Mouse (Mus musculus): ENCODE results near the gene Rora.
A peak's percentile ranks its signal among the peaks of the same experiment; 100 is the strongest.

The Rora gene

DNA sequence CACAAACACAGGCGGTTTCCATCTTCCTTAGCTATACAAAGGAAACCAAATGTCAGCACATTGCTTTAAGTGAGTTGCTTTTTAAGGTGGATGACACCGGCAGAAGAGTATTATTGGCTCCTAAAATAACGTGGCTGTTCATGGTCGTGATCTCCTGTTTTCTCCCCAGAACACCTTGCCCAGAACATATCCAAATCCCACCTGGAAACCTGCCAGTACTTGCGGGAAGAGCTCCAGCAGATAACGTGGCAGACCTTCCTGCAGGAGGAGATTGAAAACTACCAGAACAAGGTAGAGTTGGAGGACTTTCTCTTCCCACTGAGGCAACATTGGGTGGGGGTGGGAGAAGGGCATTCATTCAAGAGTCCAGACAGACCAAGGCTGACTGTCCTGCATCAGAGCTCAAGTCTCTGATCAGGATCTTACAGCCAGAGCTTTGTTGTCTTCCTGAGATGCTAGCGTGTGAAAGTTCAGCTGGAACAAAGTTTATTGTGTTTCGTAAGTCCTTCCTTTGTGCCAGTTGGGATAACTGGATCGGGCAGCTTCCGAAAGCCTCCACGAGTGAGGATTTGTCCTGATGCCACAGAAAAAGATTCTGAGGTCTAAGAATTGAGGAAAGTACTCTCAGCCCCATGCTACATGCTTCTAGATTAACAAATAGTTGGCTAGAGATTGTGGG is 717.6 kb downstream of the Rora start:
- DNase-seq, result no peak

DNA sequence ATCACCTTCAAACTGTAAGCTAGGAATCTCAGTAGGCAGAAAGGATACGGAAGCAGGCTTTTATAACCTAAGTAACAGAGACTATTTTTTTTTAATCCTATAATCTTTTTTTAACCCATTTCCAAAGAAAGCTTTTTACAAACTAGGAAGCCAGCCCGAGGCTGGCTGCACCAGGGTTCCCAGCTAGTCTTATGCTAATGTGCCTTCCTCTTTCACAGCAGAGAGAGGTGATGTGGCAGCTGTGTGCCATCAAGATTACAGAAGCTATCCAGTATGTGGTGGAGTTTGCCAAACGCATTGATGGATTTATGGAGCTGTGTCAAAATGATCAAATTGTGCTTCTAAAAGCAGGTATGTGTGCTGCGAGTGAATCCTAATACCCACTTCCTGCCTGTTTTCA is 719.3 kb downstream of the Rora start:
- DNase-seq, result no peak

DNA sequence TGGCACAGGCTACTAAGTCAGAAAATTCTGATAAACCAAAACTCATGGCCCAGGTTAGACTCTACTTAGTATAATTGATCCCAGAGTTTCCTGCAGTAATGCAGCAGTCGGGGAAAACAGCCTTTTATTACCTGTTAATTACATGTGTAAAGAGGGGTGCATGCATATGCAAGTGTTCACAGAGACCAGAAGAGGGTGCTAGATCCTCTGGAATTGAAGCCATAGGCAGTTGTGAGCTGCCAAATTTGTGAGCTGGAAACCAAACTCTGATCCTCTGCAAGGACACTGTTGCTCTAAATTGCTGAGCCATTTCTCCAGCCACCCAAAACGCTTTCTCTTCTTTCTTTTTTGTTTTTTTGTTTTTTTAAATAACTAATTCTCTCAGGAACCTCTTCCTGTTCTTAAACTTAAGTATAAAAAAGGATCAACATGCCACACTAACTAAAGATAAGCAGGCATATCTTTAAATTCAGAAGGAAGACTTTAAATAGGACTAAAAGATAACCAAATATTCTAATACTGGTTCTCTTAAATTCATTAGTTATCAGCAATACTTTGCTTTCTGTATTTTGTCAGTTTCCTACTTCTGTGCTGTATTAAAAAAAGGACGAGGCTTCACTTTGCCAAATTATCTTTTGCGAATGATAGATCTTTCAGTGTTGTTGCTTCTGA is 723.5 kb downstream of the Rora start:
- no peak for DNase-seq

DNA sequence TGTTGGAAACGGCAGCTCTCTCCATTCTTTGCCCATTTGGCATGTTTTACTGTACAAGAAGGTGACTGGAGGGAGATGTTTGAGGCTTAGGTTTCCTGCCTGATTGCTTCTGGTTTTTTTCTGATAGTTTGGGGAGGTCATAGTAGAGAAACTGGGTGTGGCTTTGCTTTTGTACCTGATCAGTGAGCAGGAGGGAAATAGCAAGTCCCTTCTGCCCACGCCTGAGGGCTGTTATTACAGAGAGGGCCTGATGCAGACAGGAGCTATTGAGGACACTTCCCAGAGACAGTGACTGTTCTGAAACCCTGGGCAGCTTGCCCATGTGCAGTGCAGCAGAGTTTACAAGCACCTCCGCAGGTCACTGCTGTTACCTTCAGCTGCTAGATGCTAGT is 724.1 kb downstream of the Rora start:
- no peak for DNase-seq

DNA sequence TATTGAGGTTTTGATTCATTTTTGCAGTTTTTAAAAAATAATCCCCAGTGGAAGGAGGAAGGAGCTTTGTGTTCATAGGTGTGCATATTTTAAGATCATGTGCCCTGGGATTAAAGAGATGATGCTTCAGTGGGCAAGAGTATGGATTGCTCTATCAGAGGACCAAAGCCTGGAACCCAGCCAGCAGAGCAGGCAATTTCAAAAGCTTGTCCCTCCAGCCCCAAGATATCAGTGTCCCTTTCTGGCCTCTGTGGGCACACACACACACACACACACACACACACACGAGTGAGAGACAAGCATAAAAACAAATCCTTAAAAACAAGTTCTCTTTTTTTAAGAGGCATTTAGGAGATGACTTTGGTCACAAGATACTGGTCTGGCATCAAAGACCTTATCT is 727.0 kb downstream of the Rora start:
- DNase-seq, result no peak

DNA sequence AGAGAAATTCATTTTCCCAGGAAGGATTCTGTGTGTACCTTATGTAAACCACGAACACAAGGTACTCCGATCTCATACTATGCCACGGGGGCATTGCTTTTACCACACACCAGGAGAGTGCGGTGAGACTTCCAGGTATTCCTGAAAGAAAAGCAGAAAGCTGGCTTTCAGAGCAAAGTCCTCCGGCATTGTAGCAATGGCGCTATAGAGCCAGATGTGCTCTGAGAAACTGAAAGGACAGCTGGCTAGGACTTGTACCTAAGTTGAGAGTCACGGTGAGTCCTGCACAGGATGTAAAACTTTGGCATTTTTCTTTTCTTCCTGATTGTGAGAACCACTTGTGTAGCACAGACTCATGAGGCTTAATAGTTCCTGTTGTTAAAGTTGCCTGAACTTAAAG is 728.2 kb downstream of the Rora start:
- no peak for DNase-seq

DNA sequence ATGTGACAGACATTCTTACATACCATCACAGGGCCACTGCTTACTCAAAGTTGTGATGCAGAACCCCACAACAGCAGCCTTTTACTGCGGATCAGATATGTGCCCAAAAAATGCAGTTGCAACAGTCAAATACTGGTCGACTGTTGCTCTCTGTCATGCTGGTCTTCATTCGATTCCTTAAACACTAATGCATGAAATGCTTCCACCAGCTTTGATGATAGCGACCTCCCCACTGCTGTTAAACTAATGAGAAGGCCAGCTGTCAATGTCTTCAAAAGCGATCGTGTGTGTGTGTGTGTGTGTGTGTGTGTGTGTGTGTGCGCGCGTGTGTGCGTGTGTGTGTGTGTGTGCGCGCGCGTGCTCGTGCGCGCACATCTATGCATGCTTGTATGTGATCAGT is 730.9 kb downstream of the Rora start:
- DNase-seq, result no peak

DNA sequence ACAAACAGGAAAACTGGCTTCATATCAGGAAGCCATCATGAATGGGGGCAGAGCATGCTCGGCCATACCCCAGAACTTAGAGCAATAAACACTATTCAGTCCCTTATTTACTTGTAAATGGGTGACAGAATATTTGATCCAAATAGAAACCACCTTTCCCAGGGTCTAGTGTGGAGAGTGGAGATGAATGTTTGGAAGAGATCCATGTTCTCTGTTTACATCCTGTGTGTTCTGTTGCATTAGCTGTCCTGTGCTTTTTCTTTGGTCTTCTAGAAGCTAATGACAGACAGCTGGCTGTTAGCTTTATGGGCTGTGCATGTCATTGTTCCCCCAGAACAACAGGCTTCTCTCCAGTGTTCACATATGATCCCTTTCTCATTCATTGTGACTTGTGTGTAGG is 731.3 kb downstream of the Rora start:
- no peak for DNase-seq

DNA sequence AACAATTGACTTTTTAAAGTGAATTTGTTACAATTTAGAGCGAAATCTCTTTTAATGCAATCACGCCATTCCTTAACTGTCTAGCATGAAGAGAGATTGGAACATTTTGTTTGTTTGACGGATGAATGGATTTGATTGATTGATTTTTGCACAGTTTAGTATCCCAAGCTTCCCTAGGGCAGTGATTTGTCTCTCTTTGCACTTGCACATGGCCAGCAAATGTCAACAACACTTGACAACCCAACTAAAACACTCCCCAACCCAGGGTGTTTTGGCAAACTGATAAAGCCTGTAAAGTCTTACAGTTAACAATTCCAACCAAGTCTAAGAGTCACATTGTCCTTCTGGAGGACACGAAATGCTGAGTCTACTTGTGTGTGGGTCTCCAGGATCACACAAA is 733.7 kb downstream of the Rora start:
- DNase-seq, result no peak

DNA sequence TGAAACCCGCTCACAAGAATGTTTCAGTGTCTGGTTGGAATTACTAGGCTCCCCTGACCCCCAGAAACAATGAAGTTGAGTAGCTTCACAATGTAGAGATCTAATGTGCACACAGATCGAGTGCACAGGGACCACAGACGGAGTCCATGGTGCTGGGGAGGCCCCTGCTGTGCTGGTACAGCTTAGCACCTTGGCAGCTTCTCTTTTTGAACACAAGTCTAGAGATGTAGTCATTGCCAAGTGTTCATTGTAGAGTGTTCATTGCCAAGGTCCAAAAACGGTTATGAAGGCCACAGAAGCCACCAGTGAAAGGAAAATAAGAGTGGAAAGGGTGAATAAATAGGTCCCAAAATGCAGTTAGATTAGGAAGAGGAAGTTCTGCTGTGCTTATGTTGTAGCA is 737.0 kb downstream of the Rora start:
- no peak for DNase-seq

DNA sequence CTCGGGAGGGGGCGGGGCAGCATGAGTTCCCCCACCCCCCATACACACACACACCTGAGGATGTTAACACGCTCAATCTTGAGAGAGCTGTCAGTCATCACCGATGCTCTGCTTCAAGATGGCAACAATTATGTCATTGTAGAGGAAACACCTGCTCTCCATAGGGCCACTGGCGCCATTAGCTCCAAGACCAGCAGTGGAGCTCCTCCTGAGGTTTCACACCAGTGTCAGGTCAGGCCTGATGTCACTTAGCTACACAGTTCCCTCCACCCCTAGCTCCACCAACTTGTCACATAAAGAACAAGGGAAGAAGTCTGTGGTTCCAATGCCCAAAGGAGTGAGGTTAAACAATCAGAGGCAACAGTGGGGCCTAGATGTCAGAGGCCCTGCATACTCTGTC is 740.6 kb downstream of the Rora start:
- DNase-seq, result no peak

DNA sequence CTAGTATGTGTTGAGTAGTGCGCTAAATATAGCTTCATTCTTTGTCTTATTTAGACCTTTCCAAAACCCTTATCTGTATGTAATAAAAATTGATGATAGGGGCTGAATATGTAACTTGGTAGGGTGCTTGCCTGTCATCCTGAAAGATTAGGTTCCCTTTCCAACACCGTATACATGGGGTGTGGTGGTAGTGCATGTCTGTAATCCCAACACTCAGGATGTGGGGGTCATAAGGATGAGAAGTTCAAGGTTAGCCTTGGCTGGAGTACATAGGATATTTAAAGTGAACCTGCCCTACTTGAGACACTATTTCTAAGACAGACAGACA is 743.8 kb downstream of the Rora start:
- DNase-seq, result no peak

DNA sequence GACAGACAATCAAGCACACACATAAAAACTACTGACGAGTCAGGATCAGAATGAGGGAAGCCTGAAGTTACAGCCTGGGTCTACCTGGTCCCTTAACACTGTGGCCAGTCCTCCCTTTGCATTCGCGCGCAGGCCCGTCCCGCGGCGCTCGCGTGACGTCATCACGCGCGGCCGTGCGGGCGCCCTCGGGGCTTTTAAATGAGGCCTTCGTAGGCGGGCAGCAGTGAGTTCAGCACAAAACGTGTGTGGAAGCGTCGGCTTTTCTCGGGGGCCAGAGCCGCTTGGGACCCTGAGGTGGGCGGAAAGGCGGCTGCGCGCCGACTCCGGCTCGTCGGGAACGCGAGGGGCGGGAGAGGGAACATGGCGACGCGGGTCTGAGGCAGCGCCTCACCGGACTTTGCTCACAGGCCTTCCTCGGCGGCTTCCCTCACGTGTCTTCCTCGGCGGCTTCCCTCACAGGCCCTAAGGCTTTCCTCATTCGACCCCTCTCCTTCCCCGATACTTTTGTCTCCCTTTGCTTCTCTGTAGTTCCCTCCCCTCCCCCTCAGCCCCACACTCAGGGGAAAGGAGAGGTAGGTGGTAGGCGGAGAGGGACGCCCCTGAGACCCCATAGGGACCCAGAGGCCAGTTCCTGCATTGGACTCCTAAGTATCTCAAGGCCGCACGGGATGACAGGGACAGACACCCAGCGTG is 744.3 kb downstream of the Rora start, which contains the start of gene Ice2:
Gene Ice2 (plus strand): TSS at position 147 of the 693 bp plus-strand sequence.
- peak; percentile 68 to 73 for DNase-seq

DNA sequence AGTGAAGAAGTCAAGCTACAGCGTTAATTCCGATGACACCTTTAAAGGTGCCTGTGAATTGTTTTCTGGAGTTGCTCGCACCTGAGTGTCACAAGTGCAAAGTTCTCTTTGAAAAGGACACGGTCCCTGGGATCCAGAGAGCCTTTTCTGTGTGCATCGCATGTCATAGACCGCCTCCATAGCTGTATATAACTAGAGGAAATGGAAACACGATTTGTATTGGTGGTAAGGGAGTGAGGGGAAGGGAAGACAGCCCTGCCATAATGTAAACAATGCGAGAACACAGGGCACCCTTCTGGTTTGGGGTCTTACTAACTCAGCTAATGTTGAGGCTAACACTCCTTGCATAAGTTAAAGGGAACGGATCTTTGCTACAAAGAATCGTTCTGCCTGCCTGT is 744.9 kb downstream of the Rora start:
- DNase-seq, result no peak

DNA sequence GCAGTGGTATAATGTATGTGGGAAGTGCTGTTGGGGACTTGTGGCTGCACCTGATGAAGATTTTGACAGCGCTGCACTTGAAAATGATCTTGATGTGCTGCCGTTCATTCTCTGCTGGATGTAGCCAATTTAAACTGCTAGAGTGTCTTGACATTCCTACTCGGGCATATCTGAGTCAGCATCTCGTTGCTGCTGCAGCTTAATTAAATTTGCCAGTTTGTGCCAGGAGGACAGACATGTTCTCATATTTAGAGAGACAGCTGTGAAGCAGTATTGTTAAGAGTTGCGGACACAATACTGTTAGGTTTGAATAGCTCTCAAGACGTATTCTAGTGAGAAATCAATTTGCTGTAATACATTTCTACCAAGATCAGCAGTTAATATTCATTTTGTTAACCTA is 751.1 kb downstream of the Rora start:
- DNase-seq, result no peak

DNA sequence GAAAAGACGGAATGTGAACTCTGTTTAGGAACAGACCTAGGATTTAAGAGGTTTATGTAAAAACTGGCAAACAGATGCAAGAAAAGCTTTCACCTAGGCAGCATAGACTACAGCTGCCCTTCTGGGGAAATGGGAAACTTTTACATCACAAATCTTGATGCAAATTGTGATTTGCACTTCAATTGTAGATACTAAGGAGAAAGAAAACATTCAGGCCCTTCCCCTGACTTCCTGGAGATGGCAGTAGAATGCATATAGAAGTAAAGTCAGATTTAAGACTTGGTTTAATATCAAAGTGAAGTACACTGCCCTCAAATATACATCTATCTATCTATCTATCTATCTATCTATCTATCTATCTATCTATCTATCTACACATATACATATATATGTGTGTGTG is 765.9 kb downstream of the Rora start:
- DNase-seq, result no peak

DNA sequence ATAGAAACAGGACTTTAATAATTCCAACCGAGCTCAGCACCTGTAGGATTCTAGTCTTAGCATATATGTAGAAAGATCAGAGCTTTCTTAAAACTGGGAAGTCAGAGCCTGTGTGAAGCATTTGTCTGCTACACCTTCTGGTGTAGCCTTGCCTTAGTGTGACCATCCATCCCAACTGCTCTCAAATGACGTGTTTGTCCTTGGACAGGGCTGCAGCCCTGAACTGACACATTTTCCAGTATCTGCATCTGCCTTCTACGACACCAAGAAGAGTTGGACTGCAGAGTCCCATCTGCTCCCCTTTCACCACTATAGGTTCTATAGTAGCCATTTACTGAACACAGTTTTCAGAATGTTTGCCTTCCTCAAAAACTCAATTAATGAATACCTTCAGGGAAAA is 776.9 kb downstream of the Rora start:
- DNase-seq, result no peak

DNA sequence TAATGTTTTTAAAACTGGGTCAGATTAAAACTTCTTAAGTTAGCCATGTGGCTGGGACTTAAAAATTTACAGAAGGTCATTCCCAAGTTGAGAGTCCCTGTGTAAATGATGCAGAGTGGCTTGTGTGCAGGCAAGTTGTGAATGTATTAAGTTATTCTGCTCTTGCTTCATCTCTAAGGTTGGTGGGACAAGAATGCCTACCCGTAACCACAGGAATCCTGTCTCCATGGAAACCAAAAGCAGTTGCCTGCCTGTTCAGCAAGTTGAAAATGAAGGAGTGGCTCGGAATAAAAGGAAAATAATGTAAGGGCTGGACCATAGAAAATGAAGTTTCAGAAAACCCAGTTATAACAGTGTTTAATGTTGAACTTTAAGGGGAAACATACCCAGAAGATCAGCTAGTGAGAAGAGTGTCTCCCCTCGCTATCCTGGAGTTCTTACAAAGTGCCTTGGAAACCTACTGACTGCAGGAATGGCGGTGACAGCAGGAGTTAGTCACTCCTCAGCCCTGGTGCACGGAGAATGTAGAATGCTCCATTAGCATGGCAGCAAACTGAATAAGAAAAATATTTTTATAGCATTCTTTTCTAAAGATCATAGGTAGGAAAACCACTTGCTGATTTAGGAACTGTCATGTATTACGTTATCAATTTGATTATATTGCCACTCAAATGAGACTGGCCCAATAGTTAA is 778.4 kb downstream of the Rora start:
- no peak for DNase-seq

DNA sequence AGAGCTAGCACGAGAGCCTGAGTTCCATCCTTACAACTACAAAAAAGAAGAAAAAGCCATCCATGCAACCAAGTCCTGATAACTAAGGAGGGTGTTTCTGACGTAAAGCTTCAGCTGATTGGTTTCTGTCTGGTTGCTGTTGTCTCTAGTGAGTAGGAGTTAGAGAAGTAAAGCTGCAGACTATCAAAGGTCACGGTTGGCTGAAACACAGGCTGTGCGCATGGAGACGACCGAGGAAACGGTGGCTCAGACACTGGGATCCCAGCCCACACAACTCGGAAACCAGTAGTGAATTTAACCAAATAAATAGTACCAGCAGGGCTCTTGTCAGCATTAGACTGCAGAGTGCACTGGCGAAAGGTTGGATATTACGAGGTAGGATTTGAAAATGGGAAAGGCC is 781.6 kb downstream of the Rora start:
- DNase-seq, result no peak

DNA sequence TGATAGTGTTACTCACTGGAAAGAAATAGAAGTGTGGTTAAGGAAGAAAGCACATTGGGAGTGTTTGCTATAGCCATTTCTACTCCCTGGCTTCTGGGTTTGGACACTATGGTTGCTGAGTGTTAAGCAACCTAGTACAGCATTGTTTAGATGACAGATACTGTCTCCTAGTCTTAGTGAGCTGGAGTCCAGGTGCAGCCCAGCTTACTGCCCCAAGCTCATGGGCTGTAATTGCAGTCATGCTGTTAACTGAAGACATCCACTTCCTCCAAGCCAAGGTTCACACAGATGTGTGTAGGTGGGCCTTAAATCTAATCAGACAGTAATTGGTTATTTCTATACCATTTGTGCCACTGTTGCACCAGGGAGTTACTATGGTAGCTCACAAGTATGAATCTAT is 782.1 kb downstream of the Rora start:
- no peak for DNase-seq

Data from thymus, postnatal 36 days (tissue).